Mouse (Mus musculus): Measurements from ENCODE around the gene Nfib.

DNA sequence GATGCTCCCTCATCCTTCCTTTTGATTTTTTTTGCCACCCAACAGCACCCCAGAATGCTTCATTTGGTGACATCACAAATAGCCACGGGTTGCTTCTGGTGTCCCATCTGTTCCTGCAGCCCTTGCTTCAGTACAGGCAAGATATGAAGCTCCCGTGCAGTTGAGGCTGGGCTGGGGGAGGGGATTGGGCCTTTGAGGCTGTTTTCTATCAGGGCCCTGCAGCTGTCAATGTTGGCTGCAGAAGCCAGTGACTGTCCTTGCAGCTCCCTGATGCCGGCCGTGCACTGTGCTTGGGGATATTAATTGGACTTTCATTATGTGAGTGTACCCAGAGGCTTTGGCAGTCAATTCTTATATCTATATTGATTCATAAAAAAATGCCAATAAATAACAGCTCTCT is 121.0 kb downstream of the Nfib start:
- TF ChIP-seq EP300 (IDR thresholded peaks at IDR 0.05; ENCODE audit: low read depth in 1 of 2, low read length in 2 of 2) (no peak), KAT2A (conservative IDR thresholded peaks at IDR 0.05; ENCODE audit: low read depth, low read length) (no peak), USF1 (IDR thresholded peaks at IDR 0.05; ENCODE audit: low read depth, low read length) (no peak), TCF12 (IDR thresholded peaks at IDR 0.05; ENCODE audit: low read depth, low read length) (no peak), CTCF (IDR thresholded peaks at IDR 0.05 in 2 of 3, conservative IDR thresholded peaks at IDR 0.05 in 1 of 3; ENCODE audit: control insufficient read depth in 1 of 3, insufficient read depth in 1 of 3, low read depth in 2 of 3, low read length in 3 of 3, poor library complexity in 1 of 3, severe bottlenecking in 1 of 3) (no peak), MEF2A (IDR thresholded peaks at IDR 0.05; ENCODE audit: extremely low read depth, insufficient replicate concordance, low read depth, low read length, poor library complexity, severe bottlenecking) (no peak), POLR2A (IDR thresholded peaks at IDR 0.05; ENCODE audit: control insufficient read depth in 1 of 2, insufficient read depth in 1 of 2, low read depth in 1 of 2, low read length in 2 of 2, poor library complexity in 1 of 2) (no peak), USF2 (IDR thresholded peaks at IDR 0.05; ENCODE audit: borderline replicate concordance in 1 of 2, insufficient read depth in 1 of 2, low read depth in 1 of 2, low read length in 2 of 2) (no peak), ZNF384 (IDR thresholded peaks at IDR 0.05; ENCODE audit: low read depth, low read length) (no peak), MAZ (IDR thresholded peaks at IDR 0.05; ENCODE audit: low read depth, low read length) (no peak), GATA1 (IDR thresholded peaks at IDR 0.05; ENCODE audit: low read depth, low read length) (no peak), MXI1 (IDR thresholded peaks at IDR 0.05; ENCODE audit: low read depth, low read length) (no peak), HCFC1 (IDR thresholded peaks at IDR 0.05; ENCODE audit: low read depth, low read length) (no peak), NRF1 (IDR thresholded peaks at IDR 0.05; ENCODE audit: insufficient read depth, low read depth, low read length, poor library complexity, severe bottlenecking) (no peak)
